Mouse (Mus musculus) urinary bladder, postnatal 25 days (tissue): ENCODE measurements around the gene Htra3.

Source experiments
- DNase-seq: peaks from one replicate; pipeline ENCODE4 v3.0.0; 2022; ENCODE audit warnings: low spot score

The Htra3 gene

GRCm38 (mm10) chr5:35693638-35694037 is 14.1 kb upstream of the Htra3 start:
- no peak for DNase-seq

GRCm38 (mm10) chr5:35691246-35691645 is 11.7 kb upstream of the Htra3 start:
- no peak for DNase-seq

GRCm38 (mm10) chr5:35690485-35691165 is 11.0 kb upstream of the Htra3 start:
- no peak for DNase-seq

- DNase-seq: no peak
Measured at GRCm38 (mm10) chr5:35689374-35689773, 9.8 kb upstream of the Htra3 start.

- DNase-seq: no peak
Measured at GRCm38 (mm10) chr5:35688851-35689250, 9.3 kb upstream of the Htra3 start.

GRCm38 (mm10) chr5:35687098-35687497 is 7.5 kb upstream of the Htra3 start:
- no peak for DNase-seq

GRCm38 (mm10) chr5:35686336-35686735 is 6.8 kb upstream of the Htra3 start:
- no peak for DNase-seq

GRCm38 (mm10) chr5:35685079-35685478 is 5.5 kb upstream of the Htra3 start:
- DNase-seq: no peak

- no peak for DNase-seq
Measured at GRCm38 (mm10) chr5:35680958-35681357, 1.4 kb upstream of the Htra3 start.

GRCm38 (mm10) chr5:35676964-35677363 is 2.6 kb downstream of the Htra3 start:
- DNase-seq: no peak

- no peak for DNase-seq
Measured at GRCm38 (mm10) chr5:35674081-35674555, 5.5 kb downstream of the Htra3 start.

- DNase-seq: peak; percentile 76
Measured at GRCm38 (mm10) chr5:35673086-35673485, 6.5 kb downstream of the Htra3 start.

- no peak for DNase-seq
Measured at GRCm38 (mm10) chr5:35672581-35672980, 7.0 kb downstream of the Htra3 start.

GRCm38 (mm10) chr5:35671474-35671891 is 8.1 kb downstream of the Htra3 start:
- DNase-seq: peak; percentile 60

GRCm38 (mm10) chr5:35670412-35670801 is 9.2 kb downstream of the Htra3 start:
- no peak for DNase-seq

GRCm38 (mm10) chr5:35669747-35670411 is 9.7 kb downstream of the Htra3 start:
- DNase-seq: no peak

GRCm38 (mm10) chr5:35666152-35666551 is 13.4 kb downstream of the Htra3 start:
- DNase-seq: no peak

GRCm38 (mm10) chr5:35662021-35662545 is 17.5 kb downstream of the Htra3 start:
- DNase-seq: no peak

- no peak for DNase-seq
Measured at GRCm38 (mm10) chr5:35661210-35661609, 18.4 kb downstream of the Htra3 start.

GRCm38 (mm10) chr5:35659503-35659902 is 20.1 kb downstream of the Htra3 start:
- DNase-seq: no peak

GRCm38 (mm10) chr5:35655753-35656485 is 23.7 kb downstream of the Htra3 start:
- DNase-seq: no peak

GRCm38 (mm10) chr5:35653743-35654395 is 25.7 kb downstream of the Htra3 start:
- DNase-seq: no peak
